Mouse (Mus musculus) thymus, adult 2 months (tissue): ENCODE results near the gene Topbp1. TPM values are rescaled to one million over a fixed set of nuclear protein-coding genes. Genes with fewer than 3 reads are reported as not detected.

Source experiments
- DNase-seq: peaks from one replicate; pipeline ENCODE4 v3.0.0; 2021
- H3K27ac ChIP-seq: fragments of 200-500 bp; 2 replicates; pipeline ENCODE4 v1.5.1; 2012; ENCODE audit warnings: low read length, control low read depth; ENCODE audit not compliant: control insufficient read depth, insufficient read depth
- H3K27me3 ChIP-seq: fragments of 200-500 bp; 2 replicates; pipeline ENCODE4 v1.6.1; 2012; ENCODE audit warnings: mild to moderate bottlenecking, low read length, moderate library complexity, mixed read lengths; ENCODE audit not compliant: control insufficient read depth, insufficient read depth
- H3K36me3 ChIP-seq: fragments of 200-500 bp; 2 replicates; pipeline ENCODE4 v1.6.1; 2012; ENCODE audit warnings: mild to moderate bottlenecking, low read length, moderate library complexity; ENCODE audit not compliant: control insufficient read depth, insufficient read depth
- H3K4me1 ChIP-seq: fragments of 200-500 bp; replicated peaks from 2 replicates; pipeline ENCODE4 v1.6.1; 2012; ENCODE audit warnings: low read length; ENCODE audit not compliant: control insufficient read depth, insufficient read depth
- H3K4me3 ChIP-seq: fragments of 200-500 bp; 2 replicates; pipeline ENCODE4 v1.5.1; 2012; ENCODE audit warnings: mild to moderate bottlenecking, low read length, control low read depth, moderate library complexity; ENCODE audit not compliant: control insufficient read depth, insufficient read depth
- CTCF ChIP-seq: fragments of 200-500 bp; IDR thresholded peaks from 2 replicates; pipeline ENCODE4 v1.5.1; 2012; ENCODE audit warnings: mild to moderate bottlenecking, control low read depth, low read length, moderate library complexity, borderline replicate concordance; ENCODE audit not compliant: control insufficient read depth, poor library complexity, insufficient read depth; ENCODE audit errors: extremely low read depth
- POLR2A ChIP-seq: fragments of 200-500 bp; IDR thresholded peaks from 2 replicates; pipeline ENCODE4 v1.6.1; 2012; ENCODE audit warnings: mild to moderate bottlenecking, low read length, control low read depth, moderate library complexity; ENCODE audit not compliant: control insufficient read depth, poor library complexity, insufficient read depth; ENCODE audit errors: extremely low read depth
- WGBS: fragments of 180-500 bp; shearing (Covaris S2); methylation state at CpG from one replicate; pipeline ENCODE4 v1.1.7; 2018; 5-methylcytosine and 5-hydroxymethylcytosine counted together
- polyA plus RNA-seq: library from polyadenylated mRNA; depleted of rRNA; stranded (reverse); fragments of >200 nt; gene quantifications from 2 replicates; pipeline ENCODE4 v1.2.3, GENCODE M21; 2012

Topbp1 gene
- polyA plus RNA-seq, 1 experiment, result 41.5 TPM

GRCm38 (mm10) chr9:103360642-103361041, 55.6 kb downstream of the Topbp1 start:
- TF ChIP-seq CTCF, result no peak
- H3K27me3 ChIP-seq, result no peaks in the 10 kb centered on the region
- 47% methylated on average over 2 of the region's 2 CpGs for WGBS
- no peak overlapping the region for H3K4me3 ChIP-seq
- peaks cover 2% of the 10 kb centered on the region for H3K4me1 ChIP-seq
- DNase-seq, result no peak
- peaks cover 51% of the 10 kb centered on the region for H3K36me3 ChIP-seq
- no peak overlapping the region for H3K27ac ChIP-seq

GRCm38 (mm10) chr9:103363088-103363487, 58.1 kb downstream of the Topbp1 start:
- TF ChIP-seq CTCF (no peak), POLR2A (no peak)
- Histone ChIP-seq H3K27ac (no peak overlapping the region), H3K36me3 (peaks cover 30% of the 10 kb centered on the region), H3K4me1 (peaks cover 7% of the 10 kb centered on the region), H3K27me3 (no peaks in the 10 kb centered on the region), H3K4me3 (no peak overlapping the region)
- DNase-seq, result no peak
- WGBS, result 23% methylated on average over 6 of the region's 6 CpGs

GRCm38 (mm10) chr9:103363730-103364417, 58.9 kb downstream of the Topbp1 start:
- H3K4me1 ChIP-seq, result peaks cover 7% of the 10 kb centered on the region
- TF ChIP-seq POLR2A (no peak), CTCF (no peak)
- H3K27me3 ChIP-seq, result no peaks in the 10 kb centered on the region
- no peak overlapping the region for H3K27ac ChIP-seq
- DNase-seq, result peak; percentile 22
- H3K36me3 ChIP-seq, result peaks cover 23% of the 10 kb centered on the region
- under 1% methylated on average over 21 of the region's 21 CpGs for WGBS
- peak overlapping the region; percentile 75 for H3K4me3 ChIP-seq

- 4% methylated on average over 94 of the region's 94 CpGs for WGBS
- Histone ChIP-seq H3K27me3 (no peaks in the 10 kb centered on the region), H3K27ac (peak overlapping the region; percentile 29), H3K4me1 (peaks cover 7% of the 10 kb centered on the region), H3K4me3 (peak overlapping the region; percentile 75), H3K36me3 (peaks cover 14% of the 10 kb centered on the region; the same call in 1 of the 2 replicates)
- peak; percentile 50 for DNase-seq
- TF ChIP-seq CTCF (no peak), POLR2A (no peak)
Measured at GRCm38 (mm10) chr9:103364601-103365289, 59.7 kb downstream of the Topbp1 start.

GRCm38 (mm10) chr9:103365290-103366247, 60.6 kb downstream of the Topbp1 start, which contains the start of gene Cdv3:
Gene Cdv3, minus strand, starts transcription at chr9:103365840.
- Histone ChIP-seq H3K36me3 (peaks cover 6% of the 10 kb centered on the region; the same call in 1 of the 2 replicates), H3K4me3 (peak within 1 kb of the TSS; percentile 75), H3K27ac (peak within 1 kb of the TSS; percentile 25), H3K27me3 (no peaks in the 10 kb centered on the region), H3K4me1 (peaks cover 7% of the 10 kb centered on the region)
- 2% methylated on average over 78 of the region's 95 CpGs for WGBS
- peak; percentile 44; the same call in 1 of the 2 replicates for TF ChIP-seq POLR2A
- no peak for TF ChIP-seq CTCF
- DNase-seq, result peak; percentile 100

- Histone ChIP-seq H3K36me3 (peaks cover 5% of the 10 kb centered on the region; the same call in 1 of the 2 replicates), H3K4me1 (peaks cover 11% of the 10 kb centered on the region), H3K4me3 (no peak overlapping the region), H3K27me3 (no peaks in the 10 kb centered on the region), H3K27ac (peak overlapping the region; percentile 25; the same call in 1 of the 2 replicates)
- no peak for DNase-seq
- WGBS, result 47% methylated on average over 9 of the region's 9 CpGs
- no peak for TF ChIP-seq POLR2A
- TF ChIP-seq CTCF, result no peak
Measured at GRCm38 (mm10) chr9:103366356-103366755, 61.3 kb downstream of the Topbp1 start.
